Comparison of ENCODE assay signal across 8 mouse cellular contexts in genomic region chr10:126901488-126901843, GRCm38 (mm10). TPM values are rescaled to one million over a fixed set of nuclear protein-coding genes. Genes with fewer than 3 reads are reported as not detected.
DNase-seq lines count a peak whose midpoint lies in the region; ATAC-seq lines count a peak whose summit lies in the region.

No protein-coding gene starts in this region.

- H3K4me2 ChIP-seq in kidney, embryonic 16.5 days (replicated peaks; ENCODE audit: low read depth, low read length) = peak overlapping the region; percentile 99
- peak overlapping the region; percentile 91 for H3K4me2 ChIP-seq in embryonic facial prominence, embryonic 12.5 days (replicated peaks)
- H3K4me2 ChIP-seq in hindbrain, embryonic 16.5 days (ENCODE audit: low read length) = peak overlapping the region; percentile 95
- H3K4me2 ChIP-seq in midbrain, embryonic 15.5 days = peak overlapping the region; percentile 99

- no peak overlapping the region for H3K9ac ChIP-seq in kidney, embryonic 16.5 days (replicated peaks; ENCODE audit: low read length)
- peak overlapping the region; percentile 72; the same call in 1 of the 2 replicates for H3K9ac ChIP-seq in embryonic facial prominence, embryonic 12.5 days
- H3K9ac ChIP-seq in hindbrain, embryonic 16.5 days (ENCODE audit: low read depth, low read length) = peak overlapping the region; percentile 73
- peak overlapping the region; percentile 75 for H3K9ac ChIP-seq in midbrain, embryonic 15.5 days

- no peaks in the 10 kb centered on the region for H3K9me3 ChIP-seq in kidney, embryonic 16.5 days (ENCODE audit: low read length)
- H3K9me3 ChIP-seq in embryonic facial prominence, embryonic 12.5 days = no peaks in the 10 kb centered on the region
- H3K9me3 ChIP-seq in hindbrain, embryonic 16.5 days (ENCODE audit: control insufficient read depth, low read length) = no peaks in the 10 kb centered on the region
- H3K9me3 ChIP-seq in midbrain, embryonic 15.5 days = no peaks in the 10 kb centered on the region

- peaks cover 6% of the 10 kb centered on the region; the same call in 1 of the 2 replicates for H3K36me3 ChIP-seq in kidney, embryonic 16.5 days (ENCODE audit: insufficient read depth, low read length)
- H3K36me3 ChIP-seq in embryonic facial prominence, embryonic 12.5 days = peaks cover 9% of the 10 kb centered on the region; the same call in 1 of the 2 replicates
- H3K36me3 ChIP-seq in hindbrain, embryonic 16.5 days (ENCODE audit: control insufficient read depth, insufficient read depth, low read length) = 0 out of 2 replicates have a peak, but pooled peaks cover 2% of the 10 kb centered on the region
- H3K36me3 ChIP-seq in midbrain, embryonic 15.5 days (replicated peaks) = no peaks in the 10 kb centered on the region

- no peak for DNase-seq in kidney, postnatal 14 days
- DNase-seq in frontal cortex, postnatal 10 days (ENCODE audit: low spot score in 2 of 2) = no peak
- no peak for DNase-seq in embryo, embryonic 10.5 days (ENCODE audit: low spot score)
- DNase-seq in adrenal gland, adult 18-20 months (ENCODE audit: low spot score in 2 of 2) = no peak

- H3K4me3 ChIP-seq in kidney, embryonic 16.5 days (ENCODE audit: low read length) = peak overlapping the region; percentile 85
- peak overlapping the region; percentile 69 for H3K4me3 ChIP-seq in embryonic facial prominence, embryonic 12.5 days
- H3K4me3 ChIP-seq in hindbrain, embryonic 16.5 days (ENCODE audit: low read length) = peak overlapping the region; percentile 61
- peak overlapping the region; percentile 85 for H3K4me3 ChIP-seq in midbrain, embryonic 15.5 days

- no peak for ATAC-seq in kidney, embryonic 16.5 days (ENCODE audit: low FRiP score, low TSS enrichment)
- no peak; the same call in none of the 2 replicates for ATAC-seq in embryonic facial prominence, embryonic 12.5 days (ENCODE audit: insufficient number of reproducible peaks, insufficient read depth, low FRiP score, low TSS enrichment)
- peak; percentile 10; the same call in 1 of the 2 replicates for ATAC-seq in hindbrain, embryonic 16.5 days
- ATAC-seq in midbrain, embryonic 15.5 days (replicated peaks) = peak; percentile 13; the same call in 1 of the 2 replicates

- H3K27me3 ChIP-seq in kidney, embryonic 16.5 days (ENCODE audit: insufficient read depth, low read length) = no peaks in the 10 kb centered on the region
- H3K27me3 ChIP-seq in embryonic facial prominence, embryonic 12.5 days = no peaks in the 10 kb centered on the region
- no peaks in the 10 kb centered on the region for H3K27me3 ChIP-seq in hindbrain, embryonic 16.5 days (replicated peaks; ENCODE audit: control insufficient read depth, insufficient read depth, low read length)
- H3K27me3 ChIP-seq in midbrain, embryonic 15.5 days (replicated peaks) = no peaks in the 10 kb centered on the region

- peaks cover 14% of the 10 kb centered on the region for H3K4me1 ChIP-seq in kidney, embryonic 16.5 days (ENCODE audit: insufficient read depth, low read length)
- 0 out of 2 replicates have a peak, but pooled peaks cover 3% of the 10 kb centered on the region for H3K4me1 ChIP-seq in embryonic facial prominence, embryonic 12.5 days
- H3K4me1 ChIP-seq in hindbrain, embryonic 16.5 days (ENCODE audit: control insufficient read depth, insufficient read depth, low read depth, low read length) = peaks cover 2% of the 10 kb centered on the region
- peaks cover 14% of the 10 kb centered on the region for H3K4me1 ChIP-seq in midbrain, embryonic 15.5 days

- no peak overlapping the region for H3K27ac ChIP-seq in kidney, embryonic 16.5 days (ENCODE audit: low read length)
- H3K27ac ChIP-seq in embryonic facial prominence, embryonic 12.5 days = no peak overlapping the region
- peak overlapping the region; percentile 57 for H3K27ac ChIP-seq in hindbrain, embryonic 16.5 days (ENCODE audit: low read depth, low read length)
- peak overlapping the region; percentile 68; the same call in 1 of the 2 replicates for H3K27ac ChIP-seq in midbrain, embryonic 15.5 days

- WGBS in kidney, embryonic 16.5 days = 0% methylated on average over 4 of the region's 4 CpGs
- 1% methylated on average over 4 of the region's 4 CpGs for WGBS in embryonic facial prominence, embryonic 12.5 days
- WGBS in hindbrain, embryonic 16.5 days = under 1% methylated on average over 4 of the region's 4 CpGs
- WGBS in midbrain, embryonic 15.5 days = 2% methylated on average over 4 of the region's 4 CpGs

RNA-seq across cellular contexts. Expression of gene Atp23, which starts 0.3 kb away (rescaled TPM):
- 16.5 and 18.4 TPM in 2 replicates for polyA plus RNA-seq in kidney, embryonic 16.5 days (2015; fragmentation: Nextera tagmentation; extraction: Ambion mirVana)
- polyA plus RNA-seq in embryonic facial prominence, embryonic 12.5 days (2016; fragmentation: Nextera tagmentation; extraction: Ambion mirVana) = 21.8 and 23.9 TPM in 2 replicates
- polyA plus RNA-seq in hindbrain, embryonic 16.5 days (2015; fragmentation: Nextera tagmentation; extraction: Ambion mirVana) = 14.5 and 17.2 TPM in 2 replicates
- polyA plus RNA-seq in midbrain, embryonic 15.5 days (2015; fragmentation: Nextera tagmentation; extraction: Ambion mirVana) = 12.2 and 13.3 TPM in 2 replicates
- total RNA-seq in adrenal gland, adult 18-20 months (2021) = 1 to 10 TPM; 4.6 to 5.5 TPM

Comparison
In these comparisons a context has a peak if more than half of its experiments do, and no peak if none do; other contexts are left out.
1. ATAC-seq: peak in hindbrain, embryonic 16.5 days (single experiment) and midbrain, embryonic 15.5 days (single experiment); none in kidney, embryonic 16.5 days (single experiment) and embryonic facial prominence, embryonic 12.5 days (single experiment).
2. H3K27ac ChIP-seq: peak in hindbrain, embryonic 16.5 days (single experiment) and midbrain, embryonic 15.5 days (single experiment); none in kidney, embryonic 16.5 days (single experiment) and embryonic facial prominence, embryonic 12.5 days (single experiment).
3. Peak in every context shown above with its lines, with median percentiles within 50 percentile points of each other: H3K4me2 ChIP-seq and H3K4me3 ChIP-seq.